Mouse (Mus musculus): ENCODE data around the gene Add3. TPM values are rescaled to one million over a fixed set of nuclear protein-coding genes. Genes with fewer than 3 reads are reported as not detected.

Add3 gene
- total and polyA plus RNA-seq, 2 experiments from 2014 or later: 51.9 to 54.6 TPM

DNA sequence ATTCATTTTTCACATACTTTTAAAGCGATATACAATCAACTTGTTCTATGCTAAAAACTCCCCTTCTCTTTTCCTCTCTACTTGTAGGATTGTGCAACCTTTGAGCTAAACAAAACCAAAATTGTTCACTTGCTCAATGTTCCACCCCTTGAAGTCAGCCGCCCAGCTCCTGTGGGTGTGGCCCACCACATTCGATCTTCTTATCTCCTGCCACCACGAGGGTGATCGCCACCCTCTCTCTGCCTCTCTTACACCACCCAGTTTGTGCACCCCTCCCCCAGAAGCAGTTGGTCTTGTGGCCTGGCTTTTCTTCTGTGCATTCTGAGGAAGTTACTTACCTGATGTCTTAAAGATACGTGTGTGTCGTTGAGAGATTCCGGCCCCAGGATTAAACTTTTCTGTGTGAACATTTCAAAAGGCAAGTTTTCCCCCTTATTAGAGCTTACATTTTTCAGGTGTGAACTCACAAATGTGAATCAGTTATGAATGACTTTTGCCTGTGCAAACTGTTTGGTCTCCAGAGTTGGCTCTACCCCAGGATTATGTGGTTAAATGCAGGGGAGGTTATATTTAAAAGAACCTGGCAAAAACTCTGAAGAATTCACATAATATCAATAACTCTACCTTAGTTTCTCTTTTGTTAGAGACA lies 45.4 kb downstream of the Add3 start:
- Histone ChIP-seq H3K4me2 (ENCODE audit: low read depth, low read length, poor library complexity, severe bottlenecking) (no peak overlapping the region), H3K36me3 (ENCODE audit: insufficient read depth, low read length) (no peaks in the 10 kb centered on the region), H3K4me3 (ENCODE audit: low read depth, low read length) (no peak overlapping the region), H3K27me3 (ENCODE audit: insufficient read depth, low read length) (no peaks in the 10 kb centered on the region), H3K4me1 (ENCODE audit: insufficient read depth, low read length) (no peaks in the 10 kb centered on the region; the same call in none of the 2 replicates), H3K9ac (replicated peaks; ENCODE audit: low read length, poor library complexity, severe bottlenecking) (no peak overlapping the region), H3K9me3 (ENCODE audit: low read length) (no peaks in the 10 kb centered on the region), H3K27ac (ENCODE audit: low read depth, low read length) (no peak overlapping the region)
- no peak for DNase-seq (ENCODE audit: low spot score)
- TF ChIP-seq CTCF (IDR thresholded peaks at IDR 0.05): no peak
- no peak for ATAC-seq (ENCODE audit: low FRiP score)
- 65% methylated on average over 8 of the region's 8 CpGs for WGBS

DNA sequence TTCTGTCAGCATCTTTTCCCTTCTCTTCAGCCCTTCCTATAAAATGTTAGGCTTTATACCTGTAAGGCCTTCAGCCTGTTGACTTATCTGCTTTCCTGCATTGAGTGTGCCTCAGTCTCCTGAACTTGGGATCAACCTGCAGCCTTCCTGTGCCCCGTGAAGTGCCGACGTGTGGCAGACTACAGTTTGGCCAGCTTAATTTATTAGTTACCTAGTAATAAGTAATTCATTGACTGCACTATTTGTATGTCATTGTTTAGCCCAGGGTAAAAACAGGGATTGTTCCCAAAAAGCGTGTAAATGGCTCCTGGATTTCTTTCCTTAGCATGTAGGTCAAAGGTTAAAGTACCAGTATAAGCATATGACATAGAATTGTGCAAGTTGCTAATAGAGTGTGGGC lies 46.2 kb downstream of the Add3 start:
- H3K4me1 ChIP-seq (ENCODE audit: insufficient read depth, low read length): no peaks in the 10 kb centered on the region; the same call in none of the 2 replicates
- no peaks in the 10 kb centered on the region for H3K36me3 ChIP-seq (ENCODE audit: insufficient read depth, low read length)
- no peak overlapping the region for H3K4me2 ChIP-seq (ENCODE audit: low read depth, low read length, poor library complexity, severe bottlenecking)
- H3K27ac ChIP-seq (ENCODE audit: low read depth, low read length): no peak overlapping the region
- H3K9ac ChIP-seq (replicated peaks; ENCODE audit: low read length, poor library complexity, severe bottlenecking): no peak overlapping the region
- no peak for TF ChIP-seq CTCF (IDR thresholded peaks at IDR 0.05)
- WGBS: 84% methylated on average over 4 of the region's 4 CpGs
- H3K9me3 ChIP-seq (ENCODE audit: low read length): no peaks in the 10 kb centered on the region
- no peaks in the 10 kb centered on the region for H3K27me3 ChIP-seq (ENCODE audit: insufficient read depth, low read length)
- no peak for DNase-seq (ENCODE audit: low spot score)
- no peak for ATAC-seq (ENCODE audit: low FRiP score)
- no peak overlapping the region for H3K4me3 ChIP-seq (ENCODE audit: low read depth, low read length)

DNA sequence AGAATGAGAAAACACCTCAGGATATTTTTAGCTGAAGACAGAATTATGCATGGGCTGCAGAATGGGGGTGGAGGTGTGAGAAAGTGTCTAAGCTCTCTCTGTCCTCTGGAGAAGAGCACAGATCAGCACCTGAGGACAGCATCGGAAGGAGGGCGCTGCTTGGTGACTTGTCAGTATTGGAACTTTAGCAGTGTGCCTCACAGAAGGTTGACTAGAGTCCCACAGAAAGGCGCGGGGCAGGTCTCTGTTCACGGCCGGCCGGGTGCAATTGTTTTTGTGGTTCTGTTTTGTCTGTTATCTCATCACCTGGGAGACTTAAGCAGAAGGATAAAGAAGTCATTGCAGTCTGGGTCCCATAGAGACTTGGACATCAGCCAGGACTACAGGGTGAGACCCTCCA lies 47.3 kb downstream of the Add3 start:
- no peak overlapping the region for H3K27ac ChIP-seq (ENCODE audit: low read depth, low read length)
- 75% methylated on average over 7 of the region's 7 CpGs for WGBS
- H3K4me2 ChIP-seq (ENCODE audit: low read depth, low read length, poor library complexity, severe bottlenecking): no peak overlapping the region
- H3K9ac ChIP-seq (replicated peaks; ENCODE audit: low read length, poor library complexity, severe bottlenecking): no peak overlapping the region
- H3K9me3 ChIP-seq (ENCODE audit: low read length): no peaks in the 10 kb centered on the region
- ATAC-seq (ENCODE audit: low FRiP score) (no peak), DNase-seq (ENCODE audit: low spot score) (no peak)
- no peak overlapping the region for H3K4me3 ChIP-seq (ENCODE audit: low read depth, low read length)
- TF ChIP-seq CTCF (IDR thresholded peaks at IDR 0.05): no peak
- no peaks in the 10 kb centered on the region for H3K36me3 ChIP-seq (ENCODE audit: insufficient read depth, low read length)
- no peaks in the 10 kb centered on the region; the same call in 1 of the 2 replicates for H3K4me1 ChIP-seq (ENCODE audit: insufficient read depth, low read length)
- H3K27me3 ChIP-seq (ENCODE audit: insufficient read depth, low read length): no peaks in the 10 kb centered on the region

DNA sequence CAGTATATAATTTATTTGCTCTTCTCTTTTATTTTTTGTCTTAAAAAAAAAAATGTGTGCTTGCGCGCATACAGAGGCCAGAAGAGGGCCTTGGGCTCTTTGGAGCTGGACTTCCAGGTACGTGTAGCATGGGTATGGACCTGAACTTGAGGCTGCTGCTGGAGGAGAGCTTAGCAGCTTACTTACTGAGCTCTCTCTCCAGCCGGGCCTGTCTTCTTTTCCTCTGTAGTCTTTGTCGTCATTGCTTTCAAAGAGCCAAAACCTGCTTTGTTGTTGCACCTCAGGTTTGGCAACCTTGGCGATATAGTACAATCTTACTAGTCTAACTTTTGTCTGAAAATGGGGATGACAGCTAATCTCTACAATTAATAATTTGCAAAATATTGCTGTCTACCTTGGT lies 47.9 kb downstream of the Add3 start:
- no peak for DNase-seq (ENCODE audit: low spot score)
- WGBS: 75% methylated on average over 6 of the region's 6 CpGs
- no peak for TF ChIP-seq CTCF (IDR thresholded peaks at IDR 0.05)

DNA sequence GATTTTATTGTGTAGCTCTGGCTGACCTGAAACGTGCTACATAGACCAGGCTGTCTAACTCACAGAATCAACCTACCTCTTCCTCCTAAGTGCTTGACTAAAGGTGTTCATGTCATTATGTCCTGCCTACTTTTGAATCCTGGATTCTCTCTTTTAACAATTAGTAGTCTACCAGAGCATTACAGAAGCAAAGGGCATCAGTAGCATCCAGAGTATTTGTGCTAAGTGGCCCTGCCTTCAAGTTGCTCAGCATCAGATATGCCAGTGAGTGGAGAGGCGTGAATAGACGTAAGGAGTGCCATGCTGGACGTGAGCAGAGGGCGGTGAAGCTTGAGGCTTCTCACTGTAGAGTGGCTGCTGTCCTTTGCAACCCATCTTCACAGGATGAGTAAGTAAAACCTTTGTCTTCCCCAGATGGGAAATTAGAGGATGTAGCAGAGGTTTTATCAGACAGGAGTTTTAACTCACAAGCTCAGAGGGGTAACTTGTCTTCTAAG lies 48.5 kb downstream of the Add3 start:
- H3K4me3 ChIP-seq (ENCODE audit: low read depth, low read length): no peak overlapping the region
- no peaks in the 10 kb centered on the region for H3K36me3 ChIP-seq (ENCODE audit: insufficient read depth, low read length)
- no peaks in the 10 kb centered on the region for H3K27me3 ChIP-seq (ENCODE audit: insufficient read depth, low read length)
- H3K9ac ChIP-seq (replicated peaks; ENCODE audit: low read length, poor library complexity, severe bottlenecking): no peak overlapping the region
- TF ChIP-seq CTCF (IDR thresholded peaks at IDR 0.05): no peak
- no peak overlapping the region for H3K27ac ChIP-seq (ENCODE audit: low read depth, low read length)
- H3K9me3 ChIP-seq (ENCODE audit: low read length): no peaks in the 10 kb centered on the region
- no peak for DNase-seq (ENCODE audit: low spot score)
- no peak overlapping the region for H3K4me2 ChIP-seq (ENCODE audit: low read depth, low read length, poor library complexity, severe bottlenecking)
- no peak for ATAC-seq (ENCODE audit: low FRiP score)
- 87% methylated on average over 5 of the region's 5 CpGs for WGBS
- H3K4me1 ChIP-seq (ENCODE audit: insufficient read depth, low read length): no peaks in the 10 kb centered on the region; the same call in 1 of the 2 replicates

More for the DNA sequence above, 47.9 kb downstream of the Add3 start:
- Histone ChIP-seq H3K27ac (ENCODE audit: low read depth, low read length) (no peak overlapping the region), H3K36me3 (ENCODE audit: insufficient read depth, low read length) (no peaks in the 10 kb centered on the region), H3K4me3 (ENCODE audit: low read depth, low read length) (no peak overlapping the region), H3K27me3 (ENCODE audit: insufficient read depth, low read length) (no peaks in the 10 kb centered on the region), H3K9ac (replicated peaks; ENCODE audit: low read length, poor library complexity, severe bottlenecking) (no peak overlapping the region), H3K4me1 (ENCODE audit: insufficient read depth, low read length) (no peaks in the 10 kb centered on the region; the same call in 1 of the 2 replicates), H3K9me3 (ENCODE audit: low read length) (no peaks in the 10 kb centered on the region), H3K4me2 (ENCODE audit: low read depth, low read length, poor library complexity, severe bottlenecking) (no peak overlapping the region)
- ATAC-seq (ENCODE audit: low FRiP score): no peak

DNA sequence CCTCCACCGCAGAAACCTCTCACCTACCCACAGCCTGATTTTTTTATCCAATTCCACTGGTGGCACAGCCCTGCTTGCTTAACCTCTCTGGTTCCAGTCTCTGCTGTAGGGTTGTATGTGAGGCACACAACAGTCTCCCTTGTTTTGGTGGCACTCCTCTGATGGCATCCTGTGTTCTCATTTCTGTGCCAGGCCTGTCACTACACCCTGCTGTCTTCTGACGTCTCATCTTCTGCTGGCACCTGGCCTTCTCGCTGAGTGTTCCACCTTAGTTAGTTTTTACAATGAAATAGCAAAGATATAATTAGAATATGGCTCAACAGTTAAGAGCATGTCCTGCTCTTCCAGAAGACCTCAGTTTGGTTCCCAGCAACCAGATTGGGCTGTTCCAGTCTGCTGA lies 49.5 kb downstream of the Add3 start:
- Histone ChIP-seq H3K4me2 (ENCODE audit: low read depth, low read length, poor library complexity, severe bottlenecking) (no peak overlapping the region), H3K4me3 (ENCODE audit: low read depth, low read length) (no peak overlapping the region), H3K4me1 (ENCODE audit: insufficient read depth, low read length) (no peaks in the 10 kb centered on the region), H3K36me3 (ENCODE audit: insufficient read depth, low read length) (no peaks in the 10 kb centered on the region), H3K9ac (replicated peaks; ENCODE audit: low read length, poor library complexity, severe bottlenecking) (no peak overlapping the region), H3K9me3 (ENCODE audit: low read length) (no peaks in the 10 kb centered on the region), H3K27ac (ENCODE audit: low read depth, low read length) (no peak overlapping the region), H3K27me3 (ENCODE audit: insufficient read depth, low read length) (no peaks in the 10 kb centered on the region)
- ATAC-seq (ENCODE audit: low FRiP score): no peak
- WGBS: 89% methylated on average over 3 of the region's 3 CpGs
- DNase-seq (ENCODE audit: low spot score): no peak
- TF ChIP-seq CTCF (IDR thresholded peaks at IDR 0.05): no peak

Data from midbrain, postnatal 0 days (tissue).